Mouse (Mus musculus): ENCODE results near the gene Tmem98. TPM values are rescaled to one million over a fixed set of nuclear protein-coding genes. Genes with fewer than 3 reads are reported as not detected.

The Tmem98 gene
- polyA plus RNA-seq, 1 experiment from 2014 or later = 93.2 TPM

- no peaks in the 10 kb centered on the region for H3K36me3 ChIP-seq (ENCODE audit: insufficient read depth, low read length)
- H3K27me3 ChIP-seq (ENCODE audit: insufficient read depth, low read length) = no peaks in the 10 kb centered on the region
- no peak for TF ChIP-seq CTCF (IDR thresholded peaks at IDR 0.05; ENCODE audit: low read depth)
- H3K27ac ChIP-seq = no peak overlapping the region
- no peak overlapping the region for H3K9ac ChIP-seq (ENCODE audit: low read depth, low read length)
- DNase-seq (ENCODE audit: low spot score) (no peak), ATAC-seq (replicated peaks; ENCODE audit: low FRiP score, low read depth) (no peak)
- no peaks in the 10 kb centered on the region for H3K9me3 ChIP-seq (replicated peaks; ENCODE audit: low read length)
- no peaks in the 10 kb centered on the region for H3K4me1 ChIP-seq (replicated peaks; ENCODE audit: insufficient read depth, low read length)
- no peak overlapping the region for H3K4me3 ChIP-seq (replicated peaks; ENCODE audit: low read depth, low read length)
- 46% methylated on average over 7 of the region's 7 CpGs for WGBS
- H3K4me2 ChIP-seq (ENCODE audit: low read length) = no peak overlapping the region
Measured at GRCm38 (mm10) chr11:80789647-80790240, 20.2 kb upstream of the Tmem98 start.

GRCm38 (mm10) chr11:80790413-80790812 lies 19.6 kb upstream of the Tmem98 start:
- 65% methylated on average over 3 of the region's 3 CpGs for WGBS
- no peak for ATAC-seq (replicated peaks; ENCODE audit: low FRiP score, low read depth)

GRCm38 (mm10) chr11:80791677-80792432 lies 18.1 kb upstream of the Tmem98 start:
- no peaks in the 10 kb centered on the region for H3K36me3 ChIP-seq (ENCODE audit: insufficient read depth, low read length)
- no peaks in the 10 kb centered on the region for H3K27me3 ChIP-seq (ENCODE audit: insufficient read depth, low read length)
- no peak for DNase-seq (ENCODE audit: low spot score)
- H3K27ac ChIP-seq = no peak overlapping the region
- H3K4me2 ChIP-seq (ENCODE audit: low read length) = no peak overlapping the region
- no peak for ATAC-seq (replicated peaks; ENCODE audit: low FRiP score, low read depth)
- no peaks in the 10 kb centered on the region for H3K4me1 ChIP-seq (replicated peaks; ENCODE audit: insufficient read depth, low read length)
- H3K9ac ChIP-seq (ENCODE audit: low read depth, low read length) = no peak overlapping the region
- no peak for TF ChIP-seq CTCF (IDR thresholded peaks at IDR 0.05; ENCODE audit: low read depth)
- WGBS = 59% methylated on average over 3 of the region's 3 CpGs
- H3K4me3 ChIP-seq (replicated peaks; ENCODE audit: low read depth, low read length) = no peak overlapping the region
- no peaks in the 10 kb centered on the region for H3K9me3 ChIP-seq (replicated peaks; ENCODE audit: low read length)

More at GRCm38 (mm10) chr11:80790413-80790812, 19.6 kb upstream of the Tmem98 start:
- no peak overlapping the region for H3K27ac ChIP-seq
- no peaks in the 10 kb centered on the region for H3K36me3 ChIP-seq (ENCODE audit: insufficient read depth, low read length)
- no peaks in the 10 kb centered on the region for H3K4me1 ChIP-seq (replicated peaks; ENCODE audit: insufficient read depth, low read length)
- H3K9me3 ChIP-seq (replicated peaks; ENCODE audit: low read length) = no peaks in the 10 kb centered on the region
- no peak for TF ChIP-seq CTCF (IDR thresholded peaks at IDR 0.05; ENCODE audit: low read depth)
- H3K4me2 ChIP-seq (ENCODE audit: low read length) = no peak overlapping the region
- no peak overlapping the region for H3K4me3 ChIP-seq (replicated peaks; ENCODE audit: low read depth, low read length)
- no peak overlapping the region for H3K9ac ChIP-seq (ENCODE audit: low read depth, low read length)
- no peak for DNase-seq (ENCODE audit: low spot score)
- H3K27me3 ChIP-seq (ENCODE audit: insufficient read depth, low read length) = no peaks in the 10 kb centered on the region

GRCm38 (mm10) chr11:80793386-80793785 lies 16.6 kb upstream of the Tmem98 start:
- no peak overlapping the region for H3K4me3 ChIP-seq (replicated peaks; ENCODE audit: low read depth, low read length)
- DNase-seq (ENCODE audit: low spot score) (no peak), ATAC-seq (replicated peaks; ENCODE audit: low FRiP score, low read depth) (no peak)
- 89% methylated on average over 4 of the region's 4 CpGs for WGBS
- no peak for TF ChIP-seq CTCF (IDR thresholded peaks at IDR 0.05; ENCODE audit: low read depth)
- no peaks in the 10 kb centered on the region for H3K4me1 ChIP-seq (replicated peaks; ENCODE audit: insufficient read depth, low read length)
- no peaks in the 10 kb centered on the region for H3K27me3 ChIP-seq (ENCODE audit: insufficient read depth, low read length)
- H3K9me3 ChIP-seq (replicated peaks; ENCODE audit: low read length) = no peaks in the 10 kb centered on the region
- no peak overlapping the region for H3K9ac ChIP-seq (ENCODE audit: low read depth, low read length)
- H3K4me2 ChIP-seq (ENCODE audit: low read length) = no peak overlapping the region
- no peak overlapping the region for H3K27ac ChIP-seq
- H3K36me3 ChIP-seq (ENCODE audit: insufficient read depth, low read length) = no peaks in the 10 kb centered on the region

GRCm38 (mm10) chr11:80794290-80794689 lies 15.7 kb upstream of the Tmem98 start:
- TF ChIP-seq CTCF (IDR thresholded peaks at IDR 0.05; ENCODE audit: low read depth) = no peak
- no peak overlapping the region for H3K4me2 ChIP-seq (ENCODE audit: low read length)
- WGBS = 98% methylated on average over 4 of the region's 4 CpGs

GRCm38 (mm10) chr11:80795431-80795830 lies 14.5 kb upstream of the Tmem98 start:
- peak; percentile 42 for DNase-seq (ENCODE audit: low spot score)
- Histone ChIP-seq H3K27ac (no peak overlapping the region), H3K9ac (ENCODE audit: low read depth, low read length) (no peak overlapping the region), H3K4me2 (ENCODE audit: low read length) (no peak overlapping the region), H3K36me3 (ENCODE audit: insufficient read depth, low read length) (no peaks in the 10 kb centered on the region), H3K4me1 (replicated peaks; ENCODE audit: insufficient read depth, low read length) (no peaks in the 10 kb centered on the region), H3K4me3 (replicated peaks; ENCODE audit: low read depth, low read length) (no peak overlapping the region), H3K9me3 (replicated peaks; ENCODE audit: low read length) (no peaks in the 10 kb centered on the region), H3K27me3 (ENCODE audit: insufficient read depth, low read length) (no peaks in the 10 kb centered on the region)
- no peak for ATAC-seq (replicated peaks; ENCODE audit: low FRiP score, low read depth)
- WGBS = 37% methylated on average over 8 of the region's 8 CpGs
- no peak for TF ChIP-seq CTCF (IDR thresholded peaks at IDR 0.05; ENCODE audit: low read depth)

More at GRCm38 (mm10) chr11:80794290-80794689, 15.7 kb upstream of the Tmem98 start:
- H3K36me3 ChIP-seq (ENCODE audit: insufficient read depth, low read length) = no peaks in the 10 kb centered on the region
- H3K9me3 ChIP-seq (replicated peaks; ENCODE audit: low read length) = no peaks in the 10 kb centered on the region
- no peak overlapping the region for H3K4me3 ChIP-seq (replicated peaks; ENCODE audit: low read depth, low read length)
- DNase-seq (ENCODE audit: low spot score) (no peak), ATAC-seq (replicated peaks; ENCODE audit: low FRiP score, low read depth) (no peak)
- no peak overlapping the region for H3K9ac ChIP-seq (ENCODE audit: low read depth, low read length)
- H3K4me1 ChIP-seq (replicated peaks; ENCODE audit: insufficient read depth, low read length) = no peaks in the 10 kb centered on the region
- H3K27me3 ChIP-seq (ENCODE audit: insufficient read depth, low read length) = no peaks in the 10 kb centered on the region
- no peak overlapping the region for H3K27ac ChIP-seq
